Mouse (Mus musculus) gastrocnemius, postnatal 10 days (tissue): ENCODE measurements around the gene Tmem132d. TPM values are rescaled to one million over a fixed set of nuclear protein-coding genes. Genes with fewer than 3 reads are reported as not detected.
"Not testable (repeated sequence)": the region's sequence is repeated elsewhere in the genome, so short reads cannot be mapped to it uniquely, and the experiment has no call there.

Experiments
- DNase-seq: peaks from one replicate; pipeline ENCODE4 v3.0.0; 2021; ENCODE audit warnings: mixed read lengths
- total RNA-seq, 2 experiments: library from RNA; stranded (reverse); gene quantifications; 2 replicates each; pipeline ENCODE4 v1.2.3; 2021

The Tmem132d gene
- total RNA-seq, 2 experiments from 2014 or later: 0.11 TPM; not detected in 1

GRCm38 (mm10) chr5:128090578-128090977 is 342.3 kb downstream of the Tmem132d start:
- no peak for DNase-seq

DNA sequence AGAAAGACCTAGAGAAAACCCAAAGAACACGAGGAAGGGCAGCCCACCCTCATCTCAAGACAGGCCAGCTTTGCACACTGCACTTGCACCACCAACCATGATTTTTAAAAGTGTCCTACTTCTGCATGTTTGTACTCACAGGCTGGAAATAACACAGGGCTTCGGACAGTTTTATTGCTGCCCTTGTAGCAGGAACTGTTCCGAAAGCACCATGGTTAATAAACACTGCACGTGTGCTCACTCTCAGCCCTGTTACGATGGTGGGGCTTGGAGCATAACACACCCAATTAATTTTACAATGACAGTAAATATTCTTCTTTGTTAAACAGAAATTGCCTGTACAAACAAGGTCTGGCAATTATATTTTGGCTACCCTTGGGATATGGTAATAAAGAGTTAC is 357.4 kb downstream of the Tmem132d start:
- DNase-seq: no peak

DNA sequence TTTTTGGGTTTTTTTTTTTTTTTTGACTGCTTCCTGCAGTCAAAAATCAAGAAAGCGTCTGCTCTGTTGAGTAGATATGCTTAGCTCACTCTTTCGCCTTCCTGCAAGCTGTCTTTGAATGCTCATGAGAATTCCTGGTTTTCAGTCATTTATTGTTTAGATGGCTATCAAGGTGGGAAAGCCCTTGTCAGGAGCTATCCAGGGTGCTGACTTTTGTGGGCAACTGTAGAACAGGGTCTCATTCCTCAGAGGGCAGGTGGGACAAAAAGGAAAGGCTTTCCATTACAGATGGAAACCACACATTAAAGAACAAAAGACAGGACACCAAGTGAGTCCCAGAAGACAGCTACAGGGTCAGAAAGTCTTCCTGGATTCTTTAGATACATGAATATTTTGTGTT is 360.3 kb downstream of the Tmem132d start:
- DNase-seq: no peak

GRCm38 (mm10) chr5:128041781-128042180 is 391.1 kb downstream of the Tmem132d start:
- no peak for DNase-seq

DNA sequence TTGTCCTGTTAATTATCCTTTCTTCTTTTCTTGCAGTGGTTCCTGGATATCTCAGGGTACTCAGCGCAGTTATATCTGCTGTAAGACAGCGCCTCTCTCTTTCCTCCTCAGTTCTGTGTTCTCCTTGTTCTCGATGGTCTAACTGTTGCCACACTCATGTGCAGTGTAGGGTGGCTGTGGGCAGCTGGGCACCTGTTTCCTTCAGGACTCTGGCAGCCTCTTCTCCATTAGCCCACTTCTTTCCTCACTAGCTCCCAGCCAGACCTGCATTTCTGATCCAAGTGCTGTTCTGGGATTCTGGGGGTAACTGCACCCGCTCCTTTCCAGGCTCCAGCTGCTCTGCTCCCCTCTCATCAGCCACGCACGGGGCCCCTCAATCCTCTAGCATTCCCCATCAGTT is 392.8 kb downstream of the Tmem132d start:
- no peak for DNase-seq

DNA sequence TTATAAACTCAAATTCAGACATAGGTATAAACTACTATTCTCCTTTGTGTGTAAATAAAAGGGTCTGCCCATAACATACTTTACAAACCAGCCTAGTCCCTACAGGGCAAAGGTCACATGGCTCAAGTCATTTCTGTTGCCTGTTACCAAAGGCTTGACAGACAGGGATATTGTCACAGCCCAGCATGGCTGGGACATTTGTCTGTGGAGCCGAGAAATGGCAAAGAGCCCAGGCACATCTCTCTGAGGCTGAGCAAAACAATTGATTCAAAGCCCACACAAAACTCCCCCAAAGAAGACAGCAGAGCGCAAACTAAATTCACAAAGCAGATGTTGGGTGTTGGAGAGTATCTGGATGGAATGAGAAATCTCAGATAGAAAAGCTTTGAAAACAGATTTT is 405.8 kb downstream of the Tmem132d start:
- no peak for DNase-seq

DNA sequence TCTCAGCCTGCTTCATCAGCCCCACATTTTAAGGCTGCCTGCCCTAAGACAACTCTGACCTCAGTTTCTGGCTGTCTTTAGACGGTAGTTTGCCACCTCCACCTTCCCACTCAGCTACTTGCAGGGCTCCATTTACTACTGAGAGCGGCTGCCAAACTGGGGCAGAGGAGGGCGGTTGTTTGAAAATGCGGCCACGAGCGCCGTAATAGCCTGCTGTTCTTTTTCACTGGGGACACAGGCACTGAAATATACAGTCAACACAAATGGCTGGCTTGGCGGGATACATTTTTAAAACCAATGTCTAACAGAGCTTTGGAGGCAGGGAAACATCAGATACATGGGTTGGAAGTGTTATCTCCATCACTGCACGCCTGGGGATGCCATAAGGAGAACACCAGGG is 428.2 kb downstream of the Tmem132d start:
- no peak for DNase-seq

- DNase-seq: no peak
These were observed 436.2 kb downstream of the Tmem132d start for GRCm38 (mm10) chr5:127996526-127997245.

GRCm38 (mm10) chr5:127993460-127993859 is 439.4 kb downstream of the Tmem132d start:
- no peak for DNase-seq

- no peak for DNase-seq
These were observed 442.1 kb downstream of the Tmem132d start for GRCm38 (mm10) chr5:127990826-127991225.

- not testable (repeated sequence) for DNase-seq
These were observed 452.9 kb downstream of the Tmem132d start for GRCm38 (mm10) chr5:127980003-127980358.

DNA sequence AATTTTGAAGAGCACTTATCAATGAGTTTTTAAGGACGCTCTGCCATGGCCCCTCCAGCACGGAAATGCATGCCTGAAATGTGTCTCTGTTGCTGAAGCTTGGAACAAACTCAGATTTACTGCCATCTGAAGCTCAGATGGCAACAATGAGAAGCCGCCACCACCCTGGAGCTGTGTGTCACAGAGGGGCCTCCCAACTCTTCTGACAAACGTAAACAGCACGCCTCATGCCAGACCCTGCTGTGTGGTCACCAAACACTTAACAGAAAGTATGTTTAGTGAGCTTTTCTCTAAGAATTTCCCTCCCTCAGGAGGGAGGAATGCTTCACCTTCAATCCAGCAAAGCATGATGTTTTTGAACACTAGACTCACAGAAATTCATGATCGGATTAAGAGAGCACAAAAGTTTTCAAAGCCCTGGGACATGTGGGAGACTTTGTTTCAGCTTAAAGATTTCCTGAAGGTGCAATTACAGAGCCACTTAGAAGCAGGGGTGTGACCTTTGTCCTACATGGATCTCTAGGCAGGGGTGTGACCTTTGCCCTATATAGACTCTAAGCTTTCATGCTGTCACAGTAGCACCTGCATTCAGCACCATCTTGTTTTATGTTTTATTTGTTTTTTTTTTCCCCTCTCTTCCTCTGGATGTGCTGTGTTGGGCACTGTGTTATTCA is 453.4 kb downstream of the Tmem132d start:
- no peak for DNase-seq

DNA sequence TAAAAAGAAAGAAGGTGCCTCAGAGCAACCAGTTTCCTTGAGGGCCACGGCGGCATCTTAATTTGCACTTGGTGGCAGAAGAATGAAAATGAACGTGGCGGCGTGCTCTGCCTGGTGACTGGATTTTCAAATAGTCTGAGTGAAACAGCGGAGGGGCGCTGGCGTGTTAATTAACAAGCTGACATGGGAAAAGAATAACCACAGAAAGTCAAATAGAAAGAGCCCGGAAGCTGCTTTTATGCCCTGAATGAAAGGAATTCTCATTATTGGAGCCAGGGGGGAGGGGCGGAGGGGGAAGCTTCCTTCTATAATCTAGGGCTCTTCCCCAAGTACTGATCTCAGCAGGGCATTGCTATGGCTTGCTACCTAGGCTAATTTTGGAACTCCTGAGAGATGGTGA is 456.2 kb downstream of the Tmem132d start:
- DNase-seq: no peak

- no peak for DNase-seq
These were observed 467.2 kb downstream of the Tmem132d start for GRCm38 (mm10) chr5:127965700-127966099.

DNA sequence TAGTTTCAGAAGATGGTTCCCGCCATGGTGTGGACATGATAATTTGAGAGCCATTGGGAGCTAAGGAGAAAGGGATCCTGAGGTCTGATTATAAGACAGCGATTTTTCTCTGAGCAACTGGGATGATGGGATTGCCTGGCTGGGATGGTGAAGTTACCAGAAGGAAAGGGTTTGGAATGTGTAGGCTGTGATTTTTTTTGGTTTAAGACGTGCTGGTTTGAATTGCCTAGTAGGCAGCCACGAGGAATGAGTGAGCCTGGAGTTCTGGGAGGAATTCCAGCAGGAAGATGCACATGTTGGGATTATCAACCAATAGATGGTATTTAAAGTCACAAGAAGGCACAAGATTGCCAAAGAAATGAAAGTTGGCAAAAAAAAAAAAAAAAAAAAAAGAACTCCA is 470.2 kb downstream of the Tmem132d start:
- DNase-seq: no peak

GRCm38 (mm10) chr5:127956511-127957097 is 476.3 kb downstream of the Tmem132d start:
- no peak for DNase-seq

- DNase-seq: no peak
These were observed 478.6 kb downstream of the Tmem132d start for GRCm38 (mm10) chr5:127954231-127954790.

DNA sequence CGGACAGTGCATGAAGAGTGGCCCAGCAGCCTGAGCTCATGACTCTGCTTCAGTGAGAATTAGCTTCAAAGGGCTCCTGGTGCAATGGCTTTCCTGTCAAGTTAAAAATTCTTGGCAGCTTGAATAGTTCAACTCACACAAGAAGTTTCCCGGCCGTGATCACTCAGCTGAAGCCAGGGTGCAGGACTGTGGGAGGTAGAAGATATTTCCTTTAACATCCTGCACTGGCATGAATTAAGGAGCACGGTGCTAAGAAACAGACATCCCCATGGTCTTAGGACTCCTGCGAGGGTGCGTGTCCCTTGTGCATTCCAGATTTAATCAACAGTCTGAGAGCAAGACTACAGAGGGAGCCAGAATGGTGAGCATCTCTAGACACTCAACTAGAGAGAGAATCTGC is 480.1 kb downstream of the Tmem132d start:
- no peak for DNase-seq

DNA sequence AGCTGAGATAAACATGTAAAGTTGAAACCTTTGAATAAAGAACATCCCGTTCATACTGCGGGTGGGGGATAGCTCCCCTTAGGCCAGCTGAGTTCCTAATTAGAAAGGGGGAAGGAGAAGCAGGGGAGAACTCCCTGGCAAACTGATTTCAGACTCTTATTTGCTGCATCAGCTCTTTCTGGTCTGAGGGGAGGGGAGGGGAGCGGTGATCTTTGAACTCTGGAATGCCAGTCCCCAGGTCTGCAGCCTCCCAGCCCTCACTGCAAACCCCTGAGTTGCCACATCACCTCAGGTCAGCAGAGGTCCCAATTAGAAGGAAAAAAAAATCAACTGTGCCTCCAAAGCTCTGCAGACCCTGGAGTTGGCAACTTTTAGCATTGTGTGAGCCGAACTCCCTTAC is 482.3 kb downstream of the Tmem132d start:
- DNase-seq: no peak

DNA sequence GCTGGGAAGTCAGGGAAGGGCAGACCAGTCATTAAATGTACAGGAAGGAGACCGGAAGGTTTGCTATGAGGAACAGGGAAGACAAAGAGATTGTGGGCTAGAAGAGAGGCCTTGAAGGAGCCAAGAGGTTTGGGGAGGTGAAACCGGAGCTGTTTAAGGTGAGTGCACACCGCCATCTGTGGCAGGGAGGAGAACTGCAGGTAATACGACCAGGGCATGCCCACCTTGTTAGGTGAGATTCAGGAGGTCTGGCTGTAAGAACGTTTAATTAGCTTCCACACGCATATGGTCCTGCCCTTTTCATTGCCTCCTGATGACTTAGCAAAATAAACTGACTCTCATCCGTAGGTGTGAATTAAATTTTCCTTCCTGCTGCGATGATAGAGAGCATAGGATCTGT is 485.6 kb downstream of the Tmem132d start:
- no peak for DNase-seq

DNA sequence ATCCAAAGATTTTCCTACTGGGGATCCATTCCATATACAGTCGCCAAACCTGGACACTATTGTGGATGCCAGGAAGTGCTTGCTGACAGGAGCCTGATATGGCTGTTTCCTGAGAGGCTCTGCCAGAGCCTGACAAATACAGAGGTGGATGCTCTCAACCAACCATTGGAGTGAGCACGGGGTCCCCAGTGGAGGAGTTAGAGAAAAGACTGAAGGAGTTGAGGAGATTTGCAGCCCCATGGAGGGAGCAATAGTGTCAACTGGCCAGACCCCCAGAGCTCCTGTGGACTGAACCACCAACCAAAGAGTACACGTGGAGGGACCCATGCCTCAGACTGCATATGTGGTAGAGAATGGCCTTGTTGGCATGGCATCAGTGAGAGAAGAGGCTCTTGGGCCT is 490.7 kb downstream of the Tmem132d start:
- DNase-seq: not testable (repeated sequence)

DNA sequence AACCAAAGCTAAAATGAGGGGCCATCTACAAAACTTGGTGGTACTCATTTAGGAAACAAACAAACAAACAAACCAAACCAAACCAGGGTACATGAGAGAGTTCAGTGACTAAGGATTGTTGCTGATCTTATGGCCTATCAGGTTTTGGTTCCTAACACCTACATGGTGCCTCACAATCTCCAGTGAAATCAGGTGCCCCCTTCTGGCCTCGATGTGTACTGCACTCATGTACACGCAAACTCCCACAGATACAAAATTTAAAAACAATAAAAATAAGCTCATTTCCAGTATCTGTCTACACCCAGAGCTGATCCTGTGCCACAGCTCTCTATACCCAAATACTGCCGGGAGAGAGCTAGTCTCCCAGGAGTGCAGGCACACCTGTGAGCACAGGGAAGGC is 495.0 kb downstream of the Tmem132d start:
- no peak for DNase-seq

- no peak for DNase-seq
These were observed 503.2 kb downstream of the Tmem132d start for GRCm38 (mm10) chr5:127929687-127930086.
